Mouse (Mus musculus) spleen, adult 12 weeks (tissue): ENCODE results near the gene Casz1.

Source experiments
- DNase-seq: peaks from one replicate; pipeline ENCODE4 v3.0.0; 2022; ENCODE audit warnings: low spot score

The Casz1 gene

GRCm38 (mm10) chr4:148804137-148804779 is at the start of gene Casz1:
TSS of gene Casz1 (plus strand) at chr4:148804429.
- no peak for DNase-seq

- DNase-seq = no peak
Observed at GRCm38 (mm10) chr4:148758863-148759262, 45.4 kb upstream of the Casz1 start.

GRCm38 (mm10) chr4:148760152-148760551 is 44.1 kb upstream of the Casz1 start:
- no peak for DNase-seq

- no peak for DNase-seq
Observed at GRCm38 (mm10) chr4:148766021-148766775, 38.0 kb upstream of the Casz1 start.

GRCm38 (mm10) chr4:148767655-148768305 is 36.4 kb upstream of the Casz1 start:
- DNase-seq = no peak

- no peak for DNase-seq
Observed at GRCm38 (mm10) chr4:148768649-148769048, 35.6 kb upstream of the Casz1 start.

- DNase-seq = no peak
Observed at GRCm38 (mm10) chr4:148770582-148771408, 33.4 kb upstream of the Casz1 start.

- no peak for DNase-seq
Observed at GRCm38 (mm10) chr4:148771409-148771929, 32.8 kb upstream of the Casz1 start.

- no peak for DNase-seq
Observed at GRCm38 (mm10) chr4:148772658-148773057, 31.6 kb upstream of the Casz1 start.

- DNase-seq = no peak
Observed at GRCm38 (mm10) chr4:148774036-148774435, 30.2 kb upstream of the Casz1 start.

- DNase-seq = no peak
Observed at GRCm38 (mm10) chr4:148775476-148776269, 28.6 kb upstream of the Casz1 start.

- DNase-seq = no peak
Observed at GRCm38 (mm10) chr4:148780097-148780621, 24.1 kb upstream of the Casz1 start.

- DNase-seq = no peak
Observed at GRCm38 (mm10) chr4:148781516-148781915, 22.7 kb upstream of the Casz1 start.

- no peak for DNase-seq
Observed at GRCm38 (mm10) chr4:148782880-148783279, 21.3 kb upstream of the Casz1 start.

- no peak for DNase-seq
Observed at GRCm38 (mm10) chr4:148783760-148784159, 20.5 kb upstream of the Casz1 start.

- no peak for DNase-seq
Observed at GRCm38 (mm10) chr4:148785053-148785567, 19.1 kb upstream of the Casz1 start.

GRCm38 (mm10) chr4:148785995-148786394 is 18.2 kb upstream of the Casz1 start:
- DNase-seq = no peak

GRCm38 (mm10) chr4:148790940-148791339 is 13.3 kb upstream of the Casz1 start:
- no peak for DNase-seq

- no peak for DNase-seq
Observed at GRCm38 (mm10) chr4:148795038-148795437, 9.2 kb upstream of the Casz1 start.

- no peak for DNase-seq
Observed at GRCm38 (mm10) chr4:148797475-148798324, 6.5 kb upstream of the Casz1 start.
